Mouse (Mus musculus) liver, postnatal 0 days (tissue): ENCODE data around the gene Ranbp1.

Experiments used
- CTCF ChIP-seq: sonication (generic); IDR thresholded peaks from 2 replicates; pipeline ENCODE4 v1.5.1; 2016; ENCODE audit warnings: antibody characterized with exemption, low read depth
- EP300 ChIP-seq: IDR thresholded peaks from 2 replicates; pipeline ENCODE4 v1.6.1; 2016; ENCODE audit warnings: antibody characterized with exemption, low read depth, mild to moderate bottlenecking

- TF ChIP-seq CTCF, result no peak
- no peak for TF ChIP-seq EP300
Observed at GRCm38 (mm10) chr16:18197881-18198280, 50.7 kb downstream of the Ranbp1 start.
